Mouse (Mus musculus): Measurements from ENCODE around the gene Adipoq.

DNA sequence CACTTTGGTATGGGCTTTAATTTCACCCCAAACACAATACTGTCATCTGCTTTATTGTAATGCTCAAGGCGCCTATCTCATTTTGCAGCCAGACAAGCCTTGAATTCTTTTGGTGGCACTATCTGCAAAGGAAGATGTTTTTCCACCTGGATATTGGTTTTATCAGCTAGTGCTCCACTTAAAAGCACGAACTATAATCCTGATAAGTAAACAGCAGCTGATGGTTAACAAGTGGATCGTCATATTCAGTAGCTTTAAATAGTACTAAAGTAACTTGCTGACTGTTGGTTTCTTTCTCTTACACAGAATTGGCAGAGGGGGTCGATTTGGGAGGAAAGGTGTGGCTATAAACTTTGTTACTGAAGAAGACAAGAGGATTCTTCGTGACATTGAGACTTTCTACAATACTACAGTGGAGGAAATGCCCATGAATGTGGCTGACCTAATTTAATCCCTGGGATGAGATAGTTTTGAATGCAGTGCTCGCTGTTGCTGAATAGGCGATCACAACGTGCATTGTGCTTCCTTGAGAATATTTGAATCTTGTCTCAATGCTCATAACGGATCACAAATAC, 33.4 kb upstream of the Adipoq start:
- TF ChIP-seq CTCF (IDR thresholded peaks at IDR 0.05) (no peak), POLR2A (IDR thresholded peaks at IDR 0.05; ENCODE audit: insufficient read depth, low read depth, low read length) (no peak)

Data from heart, adult 2 months (tissue).